Mouse (Mus musculus) splenic B cell, adult 2 months (primary cell): ENCODE data around the gene Zfp740.

Experiments used
- DNase-seq: peaks from one replicate; pipeline ENCODE4 v3.0.0-alpha.2; 2011; ENCODE audit warnings: low read depth, low spot score
- H3K27me3 ChIP-seq: 2 replicates; pipeline ENCODE4 v1.6.1; 2012; ENCODE audit warnings: mild to moderate bottlenecking, low read length, moderate library complexity, mixed read lengths; ENCODE audit not compliant: control insufficient read depth, poor library complexity, insufficient read depth, severe bottlenecking
- H3K36me3 ChIP-seq: 2 replicates; pipeline ENCODE4 v1.6.1; 2012; ENCODE audit warnings: mild to moderate bottlenecking, low read length, moderate library complexity, mixed read lengths; ENCODE audit not compliant: control insufficient read depth, poor library complexity, insufficient read depth, severe bottlenecking

The Zfp740 gene

DNA sequence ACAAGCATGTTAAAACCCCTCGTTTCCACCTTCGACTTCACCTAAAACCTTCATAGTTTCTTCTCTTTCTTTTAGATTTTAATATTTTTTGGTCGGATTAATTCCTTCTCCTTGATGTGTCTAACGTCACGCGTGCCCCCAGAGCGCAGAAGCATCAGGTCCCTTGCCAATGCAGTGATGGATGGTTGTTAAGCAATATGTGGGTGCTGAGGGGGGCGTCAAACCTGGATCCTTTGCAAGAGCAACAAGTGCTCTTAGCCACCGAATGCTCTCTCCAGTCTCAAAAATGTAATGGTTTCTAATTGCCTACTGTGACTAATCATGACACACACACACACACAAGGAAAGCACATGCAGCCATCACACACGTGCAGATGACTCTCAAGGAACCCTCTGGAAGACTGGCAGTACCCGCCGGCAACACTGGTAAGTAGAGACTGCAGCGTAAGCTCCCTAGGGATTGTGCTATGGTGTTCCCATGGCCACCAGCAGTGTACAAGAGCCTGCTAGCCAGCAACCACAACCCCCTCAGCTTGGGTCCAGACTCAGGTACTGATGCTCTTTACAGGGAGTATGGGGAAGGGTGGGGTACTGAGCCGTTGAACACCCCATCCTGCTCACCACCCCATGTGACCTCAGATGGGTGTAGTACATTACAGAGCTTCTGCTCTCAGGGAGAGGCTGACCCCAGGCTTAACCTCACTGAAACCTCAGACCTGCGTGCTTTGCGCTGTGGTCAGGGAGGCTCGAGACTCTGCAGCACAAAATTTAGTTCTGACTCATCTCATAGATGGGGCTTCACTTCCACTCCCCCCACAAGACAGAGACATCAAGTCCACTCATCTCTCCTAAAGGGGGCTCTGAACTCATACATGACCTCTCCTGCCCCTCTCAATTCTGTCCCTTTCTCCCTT lies 27.6 kb downstream of the Zfp740 start:
- Histone ChIP-seq H3K27me3 (no peaks in the 10 kb centered on the region), H3K36me3 (0 out of 2 replicates have a peak, but pooled peaks cover 2% of the 10 kb centered on the region)
- peak; percentile 47 for DNase-seq

DNA sequence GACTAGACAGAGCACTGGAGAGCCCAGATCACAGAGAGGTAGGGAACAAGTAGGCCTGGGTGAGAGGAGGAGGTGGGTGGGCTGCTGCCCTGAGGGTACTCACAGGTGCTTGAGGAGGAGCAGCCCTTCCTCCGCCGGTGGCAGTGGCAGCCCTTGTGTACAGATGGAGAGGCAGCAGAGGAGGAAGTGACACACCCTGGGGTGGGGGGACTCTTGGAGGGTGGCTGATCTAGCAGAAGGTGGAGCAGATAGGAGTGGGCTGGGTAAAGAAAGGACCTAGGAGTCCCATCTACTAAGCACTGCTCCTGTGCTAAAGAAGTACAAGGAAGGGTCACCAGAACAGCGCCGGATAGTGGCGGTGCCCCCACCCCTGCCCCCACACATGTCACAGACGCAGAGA lies 28.7 kb downstream of the Zfp740 start, which contains the start of gene Itgb7:
Gene Itgb7 (minus strand): TSS at position 197 of the 400 bp plus-strand sequence.
- no peaks in the 10 kb centered on the region for H3K27me3 ChIP-seq
- H3K36me3 ChIP-seq, result no peaks in the 10 kb centered on the region
- peak; percentile 57 for DNase-seq

DNA sequence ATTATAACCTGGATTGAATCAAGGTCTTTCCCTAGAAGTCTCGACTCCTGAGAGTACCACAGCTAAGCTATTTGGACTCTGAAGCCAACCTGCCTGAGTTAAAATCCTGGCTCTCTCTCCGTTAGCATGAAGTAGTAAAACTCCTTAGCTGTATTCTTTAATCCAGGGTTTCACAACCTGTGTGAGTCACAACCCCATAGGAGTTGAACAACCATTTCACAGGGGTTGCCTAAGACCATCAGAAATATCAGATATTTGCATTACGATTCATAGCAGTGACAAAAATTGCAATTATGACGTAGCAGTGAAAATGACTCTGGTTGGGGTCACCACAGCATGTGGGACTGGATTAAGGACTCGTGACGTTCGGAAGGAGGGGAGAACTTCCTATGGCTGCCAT lies 29.7 kb downstream of the Zfp740 start:
- DNase-seq, result no peak
- no peaks in the 10 kb centered on the region for H3K27me3 ChIP-seq

DNA sequence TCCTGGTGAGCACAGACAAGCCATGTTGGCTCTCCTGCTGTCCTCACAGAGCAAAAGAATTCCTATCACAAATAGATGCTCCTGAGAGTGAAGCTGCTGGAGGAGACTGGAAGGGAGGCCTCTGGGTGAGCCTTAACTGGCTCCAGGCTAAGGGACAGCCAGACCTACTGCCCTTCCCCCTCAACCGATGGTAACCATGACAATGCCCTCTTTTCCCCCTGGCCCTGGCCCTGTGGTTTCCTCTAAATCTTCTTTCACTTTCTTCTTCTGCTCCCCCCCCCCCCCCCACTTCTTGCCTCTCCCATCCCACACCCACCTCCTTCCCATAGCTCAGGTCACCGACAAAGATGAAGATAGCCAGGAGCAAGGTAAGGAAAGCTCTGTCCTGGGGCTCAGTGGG lies 30.8 kb downstream of the Zfp740 start:
- no peaks in the 10 kb centered on the region for H3K27me3 ChIP-seq
- no peaks in the 10 kb centered on the region for H3K36me3 ChIP-seq
- no peak for DNase-seq

More for the DNA sequence above, 29.7 kb downstream of the Zfp740 start:
- H3K36me3 ChIP-seq, result no peaks in the 10 kb centered on the region

DNA sequence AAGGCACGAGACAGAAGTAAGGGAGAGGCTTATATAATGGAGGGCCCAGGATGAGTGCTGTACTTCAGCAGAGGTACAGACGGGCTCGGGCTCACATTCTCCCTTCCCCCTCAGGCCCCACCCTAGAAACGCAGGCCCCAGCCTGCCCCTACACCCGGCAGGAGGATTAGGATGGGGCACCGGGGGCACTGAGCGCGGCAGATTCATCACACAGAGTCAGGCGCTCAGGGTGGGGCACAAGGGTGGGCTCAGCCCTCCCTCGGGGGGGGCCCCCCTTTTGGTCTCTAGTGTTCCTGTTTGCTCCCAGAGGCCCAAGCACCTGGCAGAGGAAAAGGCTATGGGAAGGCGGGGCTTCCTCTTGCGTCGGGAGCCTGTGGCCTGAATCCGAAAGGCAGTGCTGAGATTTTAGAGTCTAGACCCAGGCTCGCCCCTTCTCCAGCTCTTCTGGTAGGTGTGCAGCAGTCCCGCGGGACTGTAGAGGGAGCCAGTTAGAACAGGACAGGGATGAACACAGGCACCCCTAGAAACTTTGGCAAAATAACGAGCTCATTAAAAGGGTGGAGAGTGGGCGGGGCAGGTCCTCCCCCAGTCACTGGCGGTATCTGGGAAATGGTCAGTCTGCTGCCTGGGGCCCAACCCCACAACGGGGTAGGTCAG lies 32.5 kb downstream of the Zfp740 start:
- DNase-seq, result no peak
- H3K27me3 ChIP-seq, result no peaks in the 10 kb centered on the region
- H3K36me3 ChIP-seq, result no peaks in the 10 kb centered on the region

DNA sequence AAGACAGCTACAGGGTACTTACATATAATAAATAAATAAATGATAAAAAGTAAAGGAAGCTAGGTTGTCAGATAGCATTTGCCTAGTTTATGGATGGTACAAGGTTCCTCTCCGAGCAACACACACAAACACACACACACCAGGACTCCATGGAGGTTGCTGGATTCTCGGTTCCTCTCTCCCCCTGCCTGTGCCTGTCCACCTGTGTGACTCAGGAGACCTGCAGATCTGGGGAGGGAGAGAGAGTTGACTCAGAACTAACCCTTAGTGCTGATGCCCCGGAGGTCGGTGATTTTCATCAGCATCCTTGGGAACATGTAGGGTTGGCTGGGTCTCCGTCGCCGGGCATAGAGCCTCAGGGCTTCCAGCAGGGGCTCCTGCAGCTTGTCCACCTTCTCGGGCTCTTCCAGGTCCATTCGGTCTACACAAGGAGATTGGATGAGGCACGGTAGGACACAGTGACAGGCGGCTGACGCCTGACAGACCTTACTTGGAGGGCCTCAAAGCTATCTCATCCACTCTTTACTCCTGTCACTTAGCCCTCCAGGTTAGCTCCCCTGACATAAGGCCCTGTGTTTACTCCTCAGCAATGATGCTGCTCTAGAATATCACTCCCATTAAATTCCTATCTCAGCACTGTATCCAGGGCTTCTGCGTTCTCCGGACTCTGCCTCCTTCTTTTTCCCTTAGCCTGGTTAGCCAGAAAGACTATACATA lies 35.7 kb downstream of the Zfp740 start:
- no peaks in the 10 kb centered on the region for H3K36me3 ChIP-seq
- DNase-seq, result no peak
- peaks cover 2% of the 10 kb centered on the region; the same call in 1 of the 2 replicates for H3K27me3 ChIP-seq

DNA sequence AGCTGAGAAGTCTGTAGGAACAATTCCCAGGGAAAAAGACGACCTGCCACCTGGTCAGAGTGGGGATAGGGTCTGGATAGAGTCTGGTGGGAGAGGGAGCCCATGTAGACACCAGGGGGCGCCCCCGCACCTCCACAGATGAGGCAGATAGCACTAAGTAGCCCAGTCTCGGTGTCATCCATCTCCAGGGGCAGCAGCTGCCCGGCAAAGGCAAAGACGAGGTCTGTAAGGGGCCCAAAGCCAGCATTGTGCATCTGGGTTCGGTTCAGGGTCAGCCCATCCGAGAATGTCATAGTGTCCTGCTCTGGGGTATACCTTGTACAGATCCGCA lies 36.2 kb downstream of the Zfp740 start:
- peak; percentile 84 for DNase-seq
- Histone ChIP-seq H3K27me3 (peaks cover 2% of the 10 kb centered on the region; the same call in 1 of the 2 replicates), H3K36me3 (no peaks in the 10 kb centered on the region)

DNA sequence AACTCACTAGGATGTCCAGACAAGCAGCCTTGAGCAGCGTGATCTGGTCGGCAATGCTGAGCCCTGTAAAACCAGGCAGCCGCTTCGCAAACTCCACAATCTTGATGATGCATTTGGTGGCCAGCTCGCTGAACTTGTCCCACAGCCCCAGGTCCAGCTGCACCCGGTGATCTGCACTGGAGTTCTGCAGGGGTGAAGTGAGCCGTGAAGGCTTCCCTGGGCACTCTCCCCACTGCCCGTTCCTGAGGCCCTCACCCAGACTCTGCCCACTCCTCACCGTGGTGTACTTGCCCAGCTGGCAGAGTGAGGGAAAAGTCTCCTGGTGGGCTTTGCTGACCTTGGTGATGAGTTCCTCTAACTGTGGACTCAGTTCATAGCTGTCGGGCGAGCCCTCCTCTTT lies 36.8 kb downstream of the Zfp740 start:
- DNase-seq, result no peak
- Histone ChIP-seq H3K27me3 (peaks cover 3% of the 10 kb centered on the region), H3K36me3 (no peaks in the 10 kb centered on the region)

DNA sequence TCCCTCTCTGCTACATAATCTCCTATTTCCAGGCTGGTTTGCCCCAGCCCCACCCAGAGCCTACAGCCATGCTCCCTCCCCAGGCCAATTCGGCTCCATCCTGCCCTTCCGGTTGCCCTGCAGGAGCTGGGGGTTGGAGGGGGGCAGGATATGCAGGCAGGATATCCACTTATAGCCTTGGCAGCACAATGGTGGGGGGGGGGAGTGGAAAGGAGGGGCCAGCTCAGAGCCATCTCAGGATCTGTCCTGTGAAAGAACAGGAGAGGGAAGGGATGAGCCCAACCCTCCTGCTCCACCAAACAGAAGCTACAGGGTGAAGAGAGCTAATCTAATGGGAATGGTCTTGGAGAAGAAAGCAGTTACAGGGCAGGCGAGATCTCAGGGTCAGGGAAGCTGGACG lies 37.6 kb downstream of the Zfp740 start:
- H3K27me3 ChIP-seq, result peaks cover 3% of the 10 kb centered on the region
- no peaks in the 10 kb centered on the region for H3K36me3 ChIP-seq
- DNase-seq, result no peak

DNA sequence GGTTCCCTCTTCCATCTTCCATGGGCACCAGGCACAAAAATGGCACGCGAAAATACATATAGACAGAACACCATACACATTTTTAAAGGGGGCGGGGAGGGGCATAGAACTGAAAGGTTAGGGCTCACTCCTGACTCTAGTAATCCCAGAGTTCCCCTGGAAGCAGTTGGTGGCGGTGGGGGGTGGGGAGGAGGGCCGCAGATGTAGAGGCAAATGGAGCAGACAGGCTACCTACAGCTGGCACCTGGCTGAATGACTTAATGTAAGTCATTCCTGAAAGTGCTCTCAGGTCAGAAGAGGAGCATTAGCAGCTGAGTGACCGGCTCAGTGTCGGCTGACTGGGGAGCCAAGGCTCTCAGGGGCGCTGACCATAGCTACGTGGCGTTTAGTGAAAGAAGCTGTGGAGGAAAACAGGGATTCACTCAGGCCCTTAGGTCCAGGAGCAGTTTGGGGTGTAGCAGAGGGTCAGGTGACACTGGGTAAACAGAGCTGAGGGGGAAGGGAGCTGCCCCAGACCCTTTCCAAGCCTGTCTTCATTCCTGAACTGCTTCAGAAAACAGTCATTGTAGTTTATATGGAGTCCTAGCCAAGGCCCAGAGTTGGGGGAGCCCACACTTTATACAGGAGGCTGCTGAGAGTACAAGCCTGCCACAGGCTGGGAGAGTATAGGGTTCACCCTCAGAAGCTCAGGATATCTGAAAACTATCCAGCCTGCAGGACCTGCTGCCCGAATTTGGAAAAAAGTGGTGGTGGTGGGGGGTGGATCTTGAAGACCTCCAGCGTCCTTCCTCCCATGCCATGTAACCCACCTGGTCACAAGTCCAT lies 39.6 kb downstream of the Zfp740 start:
- no peak for DNase-seq
- Histone ChIP-seq H3K27me3 (peaks cover 3% of the 10 kb centered on the region), H3K36me3 (no peaks in the 10 kb centered on the region)

DNA sequence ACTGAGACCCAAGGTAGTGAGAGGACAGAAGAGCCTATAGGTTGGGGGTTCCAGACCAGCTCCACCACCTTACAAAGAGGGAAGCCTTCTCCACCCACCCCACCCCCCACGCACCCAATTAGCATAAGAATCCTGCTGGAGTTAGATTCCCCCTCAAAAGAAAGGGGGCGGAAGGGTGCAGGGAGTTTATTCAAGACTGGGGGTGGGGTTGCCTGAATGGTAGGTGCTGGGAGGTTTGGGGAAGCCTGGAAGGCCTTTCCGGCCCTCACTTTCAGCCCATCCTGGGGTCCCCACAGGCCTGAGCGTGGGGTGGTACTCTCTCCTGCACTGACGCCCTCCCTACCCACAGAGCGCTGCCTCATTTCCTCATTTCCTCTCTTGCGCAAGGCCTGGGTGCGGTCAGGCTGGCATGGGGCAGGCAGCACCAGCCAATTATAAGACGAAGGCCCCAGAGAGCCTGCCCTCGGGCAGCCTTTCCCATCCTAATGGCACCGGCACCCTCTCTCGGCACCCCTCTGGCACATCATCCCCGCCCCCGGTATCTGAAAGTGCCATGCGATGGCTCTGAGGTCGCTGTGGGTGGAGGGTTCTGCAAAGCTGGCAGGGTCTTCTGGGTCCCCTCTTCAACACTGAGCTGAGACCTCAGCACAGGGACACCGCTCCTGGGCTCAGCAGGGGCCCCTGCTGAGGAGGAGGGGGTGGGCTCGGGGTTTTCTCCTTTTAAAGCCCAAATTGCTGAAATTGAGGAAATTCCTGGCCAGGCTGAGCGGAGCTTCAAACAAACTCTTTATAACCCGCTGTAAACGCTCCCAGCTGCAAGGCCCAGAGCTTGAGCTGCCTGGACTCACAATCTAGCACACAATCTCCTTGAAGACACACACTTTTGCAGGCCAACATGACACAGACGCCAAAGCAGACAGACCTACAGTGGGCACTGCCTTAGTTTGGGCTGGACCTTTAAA lies 40.5 kb downstream of the Zfp740 start:
- Histone ChIP-seq H3K36me3 (no peaks in the 10 kb centered on the region), H3K27me3 (peaks cover 3% of the 10 kb centered on the region)
- peak; percentile 55 for DNase-seq

DNA sequence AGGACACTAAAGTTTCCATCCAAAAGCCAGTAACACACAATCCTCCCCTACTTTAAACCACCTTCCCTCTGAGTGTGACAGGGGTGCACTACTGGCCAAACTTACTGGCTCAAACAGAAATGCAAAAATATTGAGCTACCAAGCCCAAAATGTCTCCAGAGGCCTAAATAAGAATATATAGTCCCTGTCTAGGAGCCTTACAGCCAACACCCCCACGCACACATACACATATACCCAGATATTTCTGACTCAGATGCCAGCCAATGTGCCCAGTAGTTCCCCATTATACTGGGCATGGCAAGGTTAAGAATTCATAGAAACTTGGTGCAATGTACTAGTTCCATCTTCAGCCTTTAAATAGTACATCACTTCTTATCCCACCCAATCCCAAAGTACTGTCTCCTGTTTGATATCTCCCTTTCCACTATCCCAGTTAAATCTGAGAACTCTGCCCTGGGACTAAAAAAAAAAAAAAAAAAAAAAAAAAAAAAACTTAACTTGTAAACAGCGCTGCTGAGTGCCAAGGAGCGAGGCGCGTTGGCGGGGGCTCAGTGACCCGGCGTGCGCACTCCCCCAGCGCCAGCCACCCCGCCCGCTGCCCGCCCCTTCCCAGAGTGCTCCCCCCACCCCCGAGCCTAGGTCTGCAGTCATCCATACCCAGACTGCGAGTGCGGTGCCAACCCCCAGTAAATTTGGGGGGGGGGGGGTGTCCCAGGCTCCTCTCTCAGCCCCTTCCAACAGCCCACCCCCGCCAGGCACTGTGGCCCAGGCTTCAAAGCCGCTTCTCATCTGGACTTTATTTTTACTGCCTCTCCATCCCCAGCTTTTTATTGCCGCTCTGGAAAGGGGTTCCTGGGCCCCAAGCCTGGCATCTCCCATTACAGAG lies 41.5 kb downstream of the Zfp740 start:
- H3K27me3 ChIP-seq, result peaks cover 3% of the 10 kb centered on the region
- no peaks in the 10 kb centered on the region for H3K36me3 ChIP-seq
- no peak for DNase-seq

DNA sequence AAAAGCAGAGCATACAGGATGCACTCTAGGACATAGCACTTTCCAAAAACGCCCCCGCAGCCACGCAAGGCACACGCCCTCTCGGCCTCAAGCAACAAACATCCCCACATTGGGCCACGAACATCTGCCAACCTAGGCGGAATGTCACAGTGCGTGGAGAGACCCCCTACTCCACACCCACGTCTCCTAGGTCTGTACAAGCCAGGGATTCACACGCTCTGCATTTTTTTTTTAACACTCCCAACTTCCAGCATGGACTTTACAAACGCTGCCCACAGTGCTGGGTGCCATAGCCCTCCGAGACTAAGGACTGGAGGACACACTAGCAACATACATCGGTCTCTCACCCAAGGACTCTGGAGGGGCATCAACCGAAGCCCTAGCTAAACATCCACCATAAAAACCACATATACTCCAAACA lies 42.4 kb downstream of the Zfp740 start:
- no peak for DNase-seq
- H3K27me3 ChIP-seq, result peaks cover 3% of the 10 kb centered on the region
- no peaks in the 10 kb centered on the region for H3K36me3 ChIP-seq
